Mouse (Mus musculus) kidney, adult 18-20 months (tissue): ENCODE measurements around the gene Slc8a3.
A peak's percentile ranks its signal among the peaks of the same experiment; 100 is the strongest.

ENCODE experiments used
- DNase-seq: peaks from one replicate; pipeline ENCODE4 v3.0.0; 2021

Gene Slc8a3

DNA sequence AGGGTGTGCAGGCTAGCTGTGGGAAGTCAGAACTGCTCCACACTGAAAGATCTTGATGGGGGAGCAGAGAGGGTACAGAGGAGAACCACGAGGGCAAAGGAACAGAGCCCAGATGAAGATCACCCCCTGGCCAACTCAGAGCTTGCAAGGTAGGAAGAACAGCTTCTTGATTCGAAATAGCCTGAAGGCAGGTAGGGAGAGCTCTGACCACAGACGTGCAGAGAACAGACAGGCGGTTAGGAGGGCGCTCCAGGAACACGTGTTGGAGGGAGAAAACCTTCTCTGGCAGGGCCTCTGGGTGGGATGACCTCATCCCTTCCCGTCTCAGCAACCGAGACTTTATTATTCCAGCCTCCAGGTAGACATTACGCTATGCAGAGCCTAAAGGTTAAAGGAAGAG, 157.7 kb downstream of the Slc8a3 start:
- DNase-seq = no peak

- DNase-seq = no peak
Observed at GRCm38 (mm10) chr12:81173893-81174292, 159.1 kb downstream of the Slc8a3 start.

DNA sequence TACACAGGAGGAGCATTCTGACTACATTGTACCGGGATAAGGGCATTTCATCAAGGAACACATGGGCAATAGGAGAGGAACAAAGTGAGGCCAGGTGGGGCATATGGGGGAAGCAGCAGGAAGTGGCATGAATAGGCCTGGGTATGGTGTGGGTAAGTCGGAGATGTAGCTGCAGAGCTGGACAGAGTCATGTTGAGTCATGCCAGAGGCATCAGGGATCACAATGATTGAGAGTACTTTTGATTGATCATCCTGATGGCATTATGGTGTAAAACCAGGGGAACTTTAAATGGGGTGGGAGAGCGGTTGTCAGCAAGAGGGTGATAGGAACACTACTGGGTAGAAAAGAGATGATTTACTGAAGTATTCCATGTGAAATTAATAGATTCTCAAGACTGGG, 160.0 kb downstream of the Slc8a3 start:
- no peak for DNase-seq

- no peak for DNase-seq
Observed at GRCm38 (mm10) chr12:81170076-81170475, 162.9 kb downstream of the Slc8a3 start.

GRCm38 (mm10) chr12:81168494-81168893, 164.5 kb downstream of the Slc8a3 start:
- no peak for DNase-seq

GRCm38 (mm10) chr12:81168031-81168430, 164.9 kb downstream of the Slc8a3 start:
- DNase-seq = no peak

DNA sequence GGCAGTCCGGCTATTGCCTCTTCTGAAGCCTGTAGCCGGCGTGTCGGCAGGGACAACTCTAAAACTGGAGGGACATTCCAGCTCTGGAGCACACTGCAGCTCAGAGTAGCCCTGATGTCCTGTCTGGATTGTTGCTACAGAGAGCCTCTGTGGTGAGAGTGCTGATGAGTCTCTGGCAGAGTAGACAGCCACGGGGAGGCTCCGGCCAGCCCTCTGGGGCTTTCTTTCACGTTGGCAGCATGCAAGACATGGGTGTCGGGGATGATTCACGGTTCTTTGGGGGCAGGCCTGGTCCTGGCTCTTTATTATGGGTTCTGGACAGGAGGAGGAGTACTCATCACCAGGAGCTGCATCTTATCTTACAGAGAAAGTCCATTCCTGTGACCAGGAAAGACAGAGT, 165.8 kb downstream of the Slc8a3 start:
- no peak for DNase-seq

GRCm38 (mm10) chr12:81166615-81167014, 166.4 kb downstream of the Slc8a3 start:
- DNase-seq = no peak

DNA sequence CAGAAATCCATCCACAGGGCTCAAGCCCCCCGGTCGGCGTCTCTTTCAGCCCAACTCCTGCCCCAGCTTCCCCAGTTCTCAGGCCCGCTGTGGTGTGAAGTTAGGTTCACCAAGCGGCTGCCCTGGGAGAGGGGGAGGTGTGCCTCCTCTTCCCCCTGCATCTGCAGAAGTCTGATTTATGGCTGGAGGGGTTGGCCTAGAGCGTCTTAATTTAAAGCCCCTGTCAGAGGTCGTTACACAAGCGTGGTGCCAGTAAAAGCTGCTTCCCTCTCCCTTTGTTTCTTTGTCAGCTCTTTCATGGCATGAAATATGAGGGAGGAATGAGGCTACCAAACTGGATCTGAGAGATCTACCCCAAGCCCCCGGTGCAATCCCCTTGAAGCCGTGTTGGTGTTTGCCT, 166.9 kb downstream of the Slc8a3 start:
- DNase-seq = no peak

DNA sequence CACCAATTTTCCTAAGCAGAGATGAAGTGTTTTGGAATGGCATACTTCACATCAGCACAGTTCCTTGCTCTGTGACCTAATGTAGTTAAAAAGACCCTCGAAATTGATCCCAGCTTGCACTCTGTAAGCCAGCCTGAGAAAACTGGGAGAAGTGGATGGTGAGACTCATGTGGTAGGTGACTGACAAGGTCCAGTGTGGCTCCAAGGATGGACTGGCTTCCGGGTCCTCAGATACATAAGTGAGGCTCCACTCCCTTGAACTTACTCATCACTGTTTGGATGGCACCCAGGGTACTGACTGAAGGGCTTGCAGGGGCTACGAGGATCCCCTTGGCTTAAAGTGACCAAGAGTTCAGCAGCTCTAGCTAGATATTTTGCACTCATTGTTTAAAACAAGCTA, 169.4 kb downstream of the Slc8a3 start:
- no peak for DNase-seq

GRCm38 (mm10) chr12:81163131-81163530, 169.8 kb downstream of the Slc8a3 start:
- no peak for DNase-seq

- no peak for DNase-seq
Observed at GRCm38 (mm10) chr12:81161282-81161681, 171.7 kb downstream of the Slc8a3 start.

- no peak for DNase-seq
Observed at GRCm38 (mm10) chr12:81160831-81161230, 172.1 kb downstream of the Slc8a3 start.

DNA sequence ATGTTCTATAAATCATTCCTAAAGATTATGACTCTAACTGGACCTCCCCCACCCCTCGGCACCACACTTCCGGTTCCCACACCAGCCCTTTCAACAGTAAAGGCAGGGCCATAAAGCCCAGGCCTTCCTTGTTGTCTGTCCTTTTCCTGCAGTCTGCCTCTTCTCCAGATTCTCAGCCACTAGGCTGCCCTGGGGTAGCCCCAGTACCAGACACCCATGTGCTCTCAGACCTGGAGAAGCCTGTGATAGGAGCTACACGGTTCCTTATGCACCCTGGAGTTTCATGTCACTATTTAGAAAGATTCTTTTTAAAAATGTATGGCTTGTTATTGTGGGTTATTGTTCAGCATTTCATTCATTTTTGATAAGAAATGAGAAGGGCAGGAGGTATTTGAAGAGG, 172.6 kb downstream of the Slc8a3 start:
- DNase-seq = no peak

GRCm38 (mm10) chr12:81159947-81160346, 173.0 kb downstream of the Slc8a3 start:
- no peak for DNase-seq

DNA sequence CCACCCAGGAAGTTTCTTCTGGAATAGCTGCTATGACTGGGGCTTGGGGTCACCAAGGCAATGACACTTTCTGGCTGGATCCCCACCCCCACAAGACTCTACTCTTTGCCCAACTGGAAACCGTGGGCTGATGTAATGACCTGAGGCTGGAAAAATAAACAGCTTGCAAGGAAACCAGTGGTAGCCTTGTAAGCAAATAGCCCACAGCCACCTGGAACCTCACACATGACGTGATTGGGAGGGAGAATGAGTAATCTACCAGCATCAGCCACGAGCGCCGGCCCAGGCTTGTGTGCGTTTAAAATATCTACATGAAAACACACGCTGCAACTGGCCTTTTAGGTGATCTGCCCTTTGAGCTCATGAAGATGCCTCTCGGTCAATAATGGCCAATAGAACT, 176.1 kb downstream of the Slc8a3 start:
- no peak for DNase-seq

DNA sequence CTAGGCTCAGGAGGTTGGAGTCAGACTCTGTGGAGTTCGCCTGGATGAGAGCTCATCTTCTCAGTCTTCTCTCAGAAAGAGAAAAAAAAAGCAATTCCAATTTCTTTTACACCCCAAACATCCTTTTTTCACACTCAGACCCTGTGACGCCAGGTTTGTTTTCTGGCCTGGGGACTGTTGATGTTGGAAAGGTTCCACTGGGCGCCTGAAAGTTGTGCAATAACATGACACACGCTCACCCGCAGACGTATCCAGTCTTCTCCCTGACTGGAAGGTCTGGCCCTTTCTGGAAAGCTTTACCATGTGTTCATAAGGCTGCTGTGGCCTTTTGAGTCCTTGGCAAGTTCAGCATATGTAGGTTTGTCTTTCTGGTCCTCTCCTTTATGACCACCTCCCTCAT, 177.3 kb downstream of the Slc8a3 start:
- DNase-seq = peak; percentile 6

DNA sequence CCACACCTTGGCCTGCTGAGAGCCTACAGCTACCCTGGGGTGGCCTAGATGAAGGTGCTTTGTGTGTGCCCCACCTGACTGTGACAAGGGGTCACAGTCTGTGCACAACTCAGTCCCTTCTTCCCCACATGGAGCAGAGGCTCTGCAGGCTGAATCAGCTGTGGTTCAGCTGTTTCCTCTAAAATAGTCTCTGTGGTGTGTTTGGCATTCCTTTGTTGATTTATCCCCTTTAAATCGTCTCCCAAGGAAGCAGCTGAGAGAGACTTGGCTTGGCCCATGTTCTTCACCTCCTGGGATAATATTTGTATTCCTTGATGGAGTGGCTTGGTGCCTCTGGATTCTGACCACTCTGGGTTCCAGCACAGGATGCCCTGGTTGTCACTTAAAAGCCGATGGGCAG, 180.9 kb downstream of the Slc8a3 start:
- DNase-seq = no peak

GRCm38 (mm10) chr12:81150917-81151316, 182.1 kb downstream of the Slc8a3 start:
- DNase-seq = no peak

DNA sequence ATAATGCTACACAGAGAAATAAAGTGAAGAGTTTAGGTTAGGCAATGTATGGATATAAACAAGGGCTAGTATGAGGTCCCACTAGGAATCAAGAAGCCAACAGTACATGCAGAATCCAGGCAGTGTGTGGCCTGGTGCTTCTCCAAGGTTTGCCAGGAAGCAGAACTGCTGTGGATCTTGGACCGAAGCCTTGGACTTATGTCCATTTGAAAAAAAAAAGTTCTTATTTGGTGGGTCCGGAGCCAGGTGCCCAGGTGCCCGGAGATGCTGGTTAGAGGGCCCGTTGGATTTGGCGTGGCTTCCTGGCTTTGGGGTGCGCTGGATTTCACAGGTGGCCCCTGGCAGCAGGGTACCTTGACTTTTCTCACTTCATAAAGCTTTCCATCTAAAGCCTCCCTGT, 185.0 kb downstream of the Slc8a3 start:
- no peak for DNase-seq
